Mouse (Mus musculus) lung, postnatal 14 days (tissue): ENCODE data around the gene Mast4.

Source experiments
- DNase-seq: peaks from one replicate; pipeline ENCODE4 v3.0.0; 2021

Gene Mast4

GRCm38 (mm10) chr13:102958273-102959270 lies 375.7 kb downstream of the Mast4 start:
- no peak for DNase-seq

GRCm38 (mm10) chr13:102957508-102958272 lies 376.6 kb downstream of the Mast4 start:
- DNase-seq = no peak

GRCm38 (mm10) chr13:102955506-102955905 lies 378.8 kb downstream of the Mast4 start:
- DNase-seq = no peak

- DNase-seq = no peak
These were observed 384.5 kb downstream of the Mast4 start for GRCm38 (mm10) chr13:102949756-102950155.

- no peak for DNase-seq
These were observed 385.3 kb downstream of the Mast4 start for GRCm38 (mm10) chr13:102948966-102949365.

- peak; percentile 16 for DNase-seq
These were observed 386.8 kb downstream of the Mast4 start for GRCm38 (mm10) chr13:102947546-102947945.

- no peak for DNase-seq
These were observed 388.1 kb downstream of the Mast4 start for GRCm38 (mm10) chr13:102946024-102946821.

- DNase-seq = no peak
These were observed 388.8 kb downstream of the Mast4 start for GRCm38 (mm10) chr13:102945450-102945849.

GRCm38 (mm10) chr13:102944516-102944915 lies 389.8 kb downstream of the Mast4 start:
- DNase-seq = no peak

- no peak for DNase-seq
These were observed 391.7 kb downstream of the Mast4 start for GRCm38 (mm10) chr13:102942557-102942956.

GRCm38 (mm10) chr13:102940476-102940875 lies 393.8 kb downstream of the Mast4 start:
- no peak for DNase-seq

- DNase-seq = no peak
These were observed 398.1 kb downstream of the Mast4 start for GRCm38 (mm10) chr13:102936233-102936632.

GRCm38 (mm10) chr13:102935788-102936187 lies 398.5 kb downstream of the Mast4 start:
- DNase-seq = no peak

- peak; percentile 19 for DNase-seq
These were observed 400.6 kb downstream of the Mast4 start for GRCm38 (mm10) chr13:102933702-102934101.

- DNase-seq = no peak
These were observed 401.9 kb downstream of the Mast4 start for GRCm38 (mm10) chr13:102932434-102932833.

GRCm38 (mm10) chr13:102931951-102932350 lies 402.3 kb downstream of the Mast4 start:
- no peak for DNase-seq

- no peak for DNase-seq
These were observed 408.3 kb downstream of the Mast4 start for GRCm38 (mm10) chr13:102925844-102926598.

GRCm38 (mm10) chr13:102919741-102920140 lies 414.6 kb downstream of the Mast4 start:
- DNase-seq = no peak

- DNase-seq = no peak
These were observed 415.7 kb downstream of the Mast4 start for GRCm38 (mm10) chr13:102918616-102919015.

GRCm38 (mm10) chr13:102915341-102915740 lies 419.0 kb downstream of the Mast4 start:
- DNase-seq = no peak

GRCm38 (mm10) chr13:102914800-102915199 lies 419.5 kb downstream of the Mast4 start:
- DNase-seq = no peak

GRCm38 (mm10) chr13:102913919-102914318 lies 420.4 kb downstream of the Mast4 start:
- DNase-seq = no peak
